Mouse (Mus musculus) CH12.LX (cell line): Measurements from ENCODE around the gene Spn.

ENCODE experiments used
- BHLHE40 ChIP-seq: IDR thresholded peaks from 2 replicates; pipeline ENCODE4 v1.6.1; 2011; ENCODE audit warnings: mild to moderate bottlenecking, low read depth, low read length, improper control_type of control experiment
- CHD1 ChIP-seq: IDR thresholded peaks from 2 replicates; pipeline ENCODE4 v1.6.1; 2012; ENCODE audit warnings: low read depth, low read length, improper control_type of control experiment, inconsistent platforms
- CTCF ChIP-seq, 2 experiments: IDR thresholded peaks in 1 of 2; conservative IDR thresholded peaks in 1 of 2; 2 replicates each; pipeline ENCODE4 v1.5.1; 2011 to 2012; ENCODE audit warnings: low read depth in 2 of 2, low read length in 2 of 2, improper control_type of control experiment in 1 of 2, inconsistent platforms in 1 of 2, mild to moderate bottlenecking in 1 of 2, moderate library complexity in 1 of 2
- EP300 ChIP-seq: IDR thresholded peaks from 2 replicates; pipeline ENCODE4 v1.6.1; 2011; ENCODE audit warnings: low read length, improper control_type of control experiment
- JUND ChIP-seq: conservative IDR thresholded peaks from 2 replicates; pipeline ENCODE4 v1.6.1; 2011; ENCODE audit warnings: low read depth, low read length, improper control_type of control experiment
- MAX ChIP-seq: IDR thresholded peaks from 2 replicates; pipeline ENCODE4 v1.6.1; 2011; ENCODE audit warnings: low read length, improper control_type of control experiment
- POLR2A ChIP-seq: IDR thresholded peaks from 2 replicates; pipeline ENCODE4 v1.6.1; 2011; ENCODE audit warnings: low read depth, mild to moderate bottlenecking, improper control_type of control experiment, low read length
- USF2 ChIP-seq: conservative IDR thresholded peaks from 2 replicates; pipeline ENCODE4 v1.6.1; 2011; ENCODE audit warnings: low read depth, low read length, improper control_type of control experiment
- ZC3H11A ChIP-seq: IDR thresholded peaks from 2 replicates; pipeline ENCODE4 v1.6.1; 2012; ENCODE audit warnings: low read depth, mild to moderate bottlenecking, inconsistent platforms, low read length, improper control_type of control experiment
- ZMIZ1 ChIP-seq: IDR thresholded peaks from 2 replicates; pipeline ENCODE4 v1.6.1; 2012; ENCODE audit warnings: low read depth, mild to moderate bottlenecking, inconsistent platforms, low read length, improper control_type of control experiment
- ZNF384 ChIP-seq: IDR thresholded peaks from 2 replicates; pipeline ENCODE4 v1.6.1; 2012; ENCODE audit warnings: low read depth, low read length, improper control_type of control experiment, inconsistent platforms

DNA sequence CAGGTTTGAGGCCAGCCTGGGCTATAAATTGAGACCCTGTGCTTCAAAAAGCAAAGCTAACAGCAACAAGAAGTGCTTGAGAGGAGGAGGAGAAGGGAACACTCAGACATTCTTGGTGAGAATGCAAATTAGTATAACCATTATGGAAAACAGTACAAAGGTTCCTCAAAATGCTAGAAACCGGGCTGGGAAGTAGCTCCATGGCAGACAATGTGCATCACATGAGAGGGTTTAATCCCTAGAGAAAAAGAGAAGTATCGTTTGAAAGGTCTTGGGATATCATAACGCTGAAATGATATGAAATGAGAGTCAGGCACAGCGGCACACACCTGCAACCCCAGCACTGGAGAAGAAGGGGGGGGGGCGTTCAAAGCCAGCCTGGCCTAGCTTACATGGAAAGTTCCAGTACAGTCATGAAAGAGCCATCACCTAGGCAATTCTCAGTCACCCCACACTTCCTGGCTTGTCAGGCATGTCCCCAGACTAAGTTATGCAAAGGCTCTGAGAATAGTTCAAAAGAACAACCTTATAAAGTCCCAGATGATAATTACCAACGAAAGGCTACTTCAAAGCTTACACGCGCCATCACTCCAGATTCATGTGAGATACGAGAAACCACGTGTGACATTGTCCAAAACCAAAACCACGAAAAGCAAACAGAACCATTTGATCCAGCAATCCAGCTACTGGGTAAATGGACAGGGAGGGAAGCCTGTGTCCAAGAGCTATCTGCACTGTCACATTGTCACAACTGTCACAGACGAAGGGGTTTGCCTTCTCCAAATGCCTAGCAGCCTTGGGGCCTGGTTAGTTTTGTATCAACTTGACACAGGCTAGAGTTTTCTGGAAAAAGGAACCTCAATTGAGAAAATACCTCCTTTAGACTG is 28.2 kb upstream of the Spn start:
- peak; percentile 37 for TF ChIP-seq POLR2A
- TF ChIP-seq USF2, result no peak
- TF ChIP-seq ZNF384, result no peak
- peak; percentile 85 for TF ChIP-seq BHLHE40
- peak; percentile 78; the same call in 1 of the 2 replicates for TF ChIP-seq ZMIZ1
- no peak for TF ChIP-seq ZC3H11A
- peak; percentile 72; the same call in 1 of the 2 replicates for TF ChIP-seq CHD1
- no peak for TF ChIP-seq CTCF (conservative IDR thresholded peaks at IDR 0.05 in 1 of 2, IDR thresholded peaks at IDR 0.05 in 1 of 2; ENCODE audit: low read depth in 2 of 2, low read length in 2 of 2)
- peak; percentile 73 for TF ChIP-seq EP300
- no peak; the same call in 1 of the 2 replicates for TF ChIP-seq JUND
- peak; percentile 90; the same call in 1 of the 2 replicates for TF ChIP-seq MAX
